Mouse (Mus musculus) ES-Bruce4 (cell line): ENCODE results near the gene Cnst.

Experiments
- CTCF ChIP-seq: IDR thresholded peaks from one replicate; pipeline ENCODE4 v1.8.1; 2011; ENCODE audit warnings: low read depth, low read length
- EP300 ChIP-seq: IDR thresholded peaks from 2 replicates; pipeline ENCODE4 v1.6.1; 2011; ENCODE audit warnings: low read depth, low read length; ENCODE audit not compliant: insufficient read depth
- POLR2A ChIP-seq: IDR thresholded peaks from one replicate; pipeline ENCODE4 v1.8.1; 2011; ENCODE audit warnings: low read length; ENCODE audit not compliant: insufficient read depth

DNA sequence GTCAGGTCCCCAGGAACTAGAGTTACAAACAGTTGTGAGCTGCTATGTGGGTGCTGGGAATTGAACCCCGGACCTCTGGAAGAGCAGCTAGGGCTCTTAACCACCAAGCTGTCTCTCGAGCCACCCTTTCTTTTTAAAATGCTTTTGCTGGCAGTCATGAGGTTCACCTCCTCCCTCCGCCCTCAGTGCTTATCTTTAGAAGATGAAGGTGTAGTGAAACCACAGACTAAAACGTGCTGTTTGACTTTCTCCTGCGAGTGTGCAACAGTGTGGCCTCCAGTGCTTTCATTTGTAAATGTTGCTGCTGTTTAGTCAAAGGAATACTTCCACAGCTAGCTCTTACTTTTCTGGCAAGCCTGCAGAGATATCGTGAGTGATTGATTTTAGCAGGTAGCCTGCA lies 32.5 kb downstream of the Cnst start:
- TF ChIP-seq CTCF (no peak), POLR2A (no peak), EP300 (no peak)
